Mouse (Mus musculus) layer of hippocampus, adult 2 months (tissue): ENCODE data around the gene Zfp931. TPM values are rescaled to one million over a fixed set of nuclear protein-coding genes. Genes with fewer than 3 reads are reported as not detected.
"Not testable (repeated sequence)": the region's sequence is repeated elsewhere in the genome, so short reads cannot be mapped to it uniquely, and the experiment has no call there.

Source experiments
- DNase-seq, 2 experiments: peaks; one replicate each; pipeline ENCODE4 v3.0.0; 2022; ENCODE audit warnings: low spot score in 2 of 2
- H3K27ac ChIP-seq: fragments of 200-600 bp; 2 replicates; pipeline ENCODE4 v1.8.1; 2022
- H3K4me3 ChIP-seq: fragments of 200-600 bp; 2 replicates; pipeline ENCODE4 v1.8.1; 2022; ENCODE audit warnings: mild to moderate bottlenecking
- CTCF ChIP-seq: fragments of 200-600 bp; conservative IDR thresholded peaks from 2 replicates; pipeline ENCODE4 v1.8.1; 2022; ENCODE audit warnings: antibody characterized with exemption, mild to moderate bottlenecking, moderate library complexity
- total RNA-seq, 2 experiments: library from RNA; stranded (reverse); gene quantifications; 2 replicates each; pipeline ENCODE4 v1.2.3; 2021

Zfp931 gene
- total RNA-seq, 2 experiments from 2014 or later = 27.0 to 29.1 TPM

DNA sequence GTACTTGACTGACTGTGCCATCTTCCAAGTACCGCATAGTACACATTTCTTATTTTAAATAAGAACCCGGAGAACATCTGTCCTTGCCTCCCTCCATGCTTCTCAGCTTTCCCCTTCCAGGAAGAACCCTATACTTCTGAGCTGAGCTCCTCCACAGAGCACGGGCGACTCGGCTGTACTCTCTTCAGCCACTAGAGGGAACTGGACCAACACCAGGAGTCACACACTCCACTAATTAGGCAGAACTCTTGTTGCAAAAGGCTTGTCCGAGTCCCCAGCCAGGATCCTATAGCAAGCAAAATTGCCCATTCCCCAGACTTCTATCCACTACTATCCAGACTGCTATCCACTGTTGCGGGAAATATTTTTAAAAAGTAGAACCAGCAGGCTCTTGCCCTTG lies 23.7 kb upstream of the Zfp931 start:
- peak; percentile 95 for TF ChIP-seq CTCF
- Histone ChIP-seq H3K4me3 (no peak overlapping the region), H3K27ac (no peak overlapping the region)
- peak; percentile 52 to 67 for DNase-seq

GRCm38 (mm10) chr2:178098021-178098420 lies 19.7 kb upstream of the Zfp931 start:
- H3K27ac ChIP-seq = no peak overlapping the region
- H3K4me3 ChIP-seq = no peak overlapping the region
- DNase-seq = peak; percentile 48 to 78
- peak; percentile 91 for TF ChIP-seq CTCF

GRCm38 (mm10) chr2:178089586-178089985 lies 11.3 kb upstream of the Zfp931 start:
- DNase-seq = no peak
- no peak for TF ChIP-seq CTCF
- H3K4me3 ChIP-seq = no peak overlapping the region
- H3K27ac ChIP-seq = no peak overlapping the region

DNA sequence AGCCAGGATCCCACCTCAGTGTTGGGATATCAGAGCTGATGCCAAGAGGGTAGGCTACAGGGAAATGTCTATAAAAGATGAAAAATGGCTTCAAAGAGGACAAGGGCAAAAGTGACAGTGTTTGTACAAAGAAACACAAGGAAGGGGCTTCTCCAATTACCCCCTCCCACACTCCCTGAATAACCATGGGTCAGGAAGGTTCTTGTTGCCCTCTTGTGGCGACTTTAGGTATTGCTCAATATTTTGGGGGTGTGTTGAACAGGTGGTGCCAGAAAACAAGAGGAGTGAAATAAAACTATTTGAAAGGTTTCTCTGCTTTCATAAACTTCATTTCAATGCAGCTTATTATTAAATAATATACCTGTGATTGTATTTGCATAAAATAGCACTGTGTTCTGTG lies 20.1 kb downstream of the Zfp931 start:
- peak; percentile 87 for TF ChIP-seq CTCF
- H3K27ac ChIP-seq = no peak overlapping the region
- H3K4me3 ChIP-seq = no peak overlapping the region
- peak; percentile 48 to 75 for DNase-seq

DNA sequence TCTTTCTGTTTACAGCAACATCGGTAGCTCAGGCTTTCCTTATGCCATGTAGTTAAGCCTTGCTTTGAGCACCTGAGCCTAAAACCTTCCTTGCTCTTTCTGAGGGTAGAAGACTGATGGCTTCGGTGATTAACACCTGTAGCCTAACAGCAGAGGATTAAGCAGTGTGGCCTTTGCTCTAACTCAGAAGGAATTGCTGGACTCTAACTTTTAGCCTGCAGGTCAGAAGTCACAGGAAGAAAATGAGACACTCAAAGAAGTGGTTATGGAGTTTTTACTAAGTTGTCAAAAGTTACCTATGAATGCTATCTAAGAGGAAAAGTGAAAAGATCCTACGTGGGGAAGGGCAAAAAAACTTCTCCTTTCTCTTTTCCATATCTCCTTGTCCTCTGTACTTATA lies 50.7 kb downstream of the Zfp931 start:
- not testable (repeated sequence) for H3K4me3 ChIP-seq, DNase-seq, H3K27ac ChIP-seq

DNA sequence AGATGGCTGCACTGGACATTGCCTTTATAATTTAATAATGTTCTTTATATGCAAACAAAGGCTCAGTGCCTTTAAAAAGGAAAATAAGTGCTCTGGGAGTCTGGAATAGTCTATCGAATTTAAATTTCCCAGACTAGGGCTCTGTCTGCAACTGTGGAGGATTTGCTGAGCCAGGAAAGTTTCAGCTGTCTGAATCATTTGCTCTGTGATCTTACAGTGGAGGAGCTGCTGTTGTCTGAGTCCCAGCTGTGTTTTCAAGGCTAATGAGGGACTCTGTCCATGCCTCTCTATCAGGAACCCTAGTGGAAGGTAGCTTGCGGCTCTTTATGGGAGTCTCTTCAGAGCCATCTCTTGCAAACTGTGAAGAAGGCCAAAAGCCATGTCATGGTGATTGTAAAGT lies 54.4 kb downstream of the Zfp931 start:
- DNase-seq, H3K27ac ChIP-seq: not testable (repeated sequence)
- peak overlapping the region; percentile 72 for H3K4me3 ChIP-seq

DNA sequence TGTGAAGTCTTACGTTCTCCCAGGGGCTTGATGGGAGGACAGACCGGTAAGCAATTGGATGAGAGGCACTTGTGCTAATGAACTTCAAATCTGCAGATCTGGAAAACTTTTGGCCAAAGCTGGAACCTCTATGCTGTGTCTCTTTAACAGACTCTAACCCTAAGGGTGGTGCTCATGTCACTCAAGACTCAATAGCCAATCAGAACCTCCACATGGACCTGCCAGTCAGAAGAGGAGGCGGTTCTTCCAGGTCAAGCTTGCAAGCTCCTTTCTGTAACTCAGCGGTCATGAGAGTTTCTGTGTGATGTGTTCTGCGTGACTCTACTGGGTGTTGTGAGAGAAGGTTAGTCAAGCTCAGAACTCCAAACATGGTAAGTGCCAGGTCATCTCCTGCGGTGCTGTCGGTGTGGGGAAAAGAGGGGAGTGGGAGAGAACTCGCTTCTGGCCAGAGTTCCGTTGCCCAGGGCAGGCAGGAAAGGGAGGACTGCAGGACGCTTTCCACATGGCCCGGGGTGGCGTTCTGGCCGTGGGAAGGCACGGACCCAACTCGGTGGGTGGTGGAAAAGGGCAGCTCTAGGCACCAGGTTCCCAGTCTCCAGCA lies 55.2 kb downstream of the Zfp931 start, which contains the start of gene Zfp971:
TSS of gene Zfp971 (plus strand) at position 274 of the 601 bp plus-strand sequence.
- peak within 1 kb of the TSS; percentile 75 for H3K27ac ChIP-seq
- DNase-seq = peak; percentile 43 to 49
- TF ChIP-seq CTCF = 0 out of 2 replicates have a peak, but pooled peaks have one; percentile 10
- peak within 1 kb of the TSS; percentile 72 for H3K4me3 ChIP-seq

DNA sequence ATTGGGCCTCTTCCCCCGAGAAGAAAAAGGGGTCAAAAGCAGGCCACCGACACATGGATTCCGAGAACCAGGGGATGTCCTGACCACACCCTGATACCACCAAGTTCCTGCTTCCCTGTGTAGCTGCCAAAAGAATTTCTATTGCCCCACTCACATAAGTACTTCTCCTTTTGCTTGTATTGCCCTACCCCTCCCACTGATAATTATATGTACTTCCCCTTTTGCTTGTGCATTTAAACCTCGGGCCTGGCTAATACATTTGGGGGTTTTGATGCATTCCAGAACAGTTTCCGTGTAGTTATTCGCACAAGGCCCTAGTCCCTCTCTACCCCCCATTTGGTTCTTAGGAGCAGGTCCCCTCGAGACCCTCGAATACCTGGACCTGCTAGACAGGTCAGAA lies 57.5 kb downstream of the Zfp931 start:
- not testable (repeated sequence) for H3K4me3 ChIP-seq, DNase-seq, H3K27ac ChIP-seq

DNA sequence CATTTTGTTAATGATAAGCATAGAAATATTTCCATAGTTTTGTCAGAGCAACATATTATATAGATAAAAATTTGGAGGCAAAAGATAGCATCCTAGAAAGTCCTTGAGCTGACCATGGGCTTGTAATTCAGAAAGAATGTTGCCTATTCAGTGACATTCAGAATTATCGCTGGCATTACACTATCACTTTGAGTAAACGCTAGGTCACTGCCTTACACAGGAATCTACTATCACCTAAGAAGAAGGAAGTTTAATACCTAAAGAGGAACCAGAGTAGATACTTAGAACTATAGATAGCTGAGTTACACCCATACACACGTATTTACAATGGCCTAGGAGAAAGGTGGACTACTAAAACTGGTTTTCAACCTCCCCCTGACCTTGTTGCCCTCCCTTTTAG lies 58.8 kb downstream of the Zfp931 start:
- not testable (repeated sequence) for H3K4me3 ChIP-seq, H3K27ac ChIP-seq, DNase-seq

Other genes with a start within 250 kb of the Zfp931 start
- 100 to 1,000 TPM; 116 to 131 TPM for gene Gm14325, start 238.1 kb downstream of the Zfp931 start, total RNA-seq
- gene Gm14327, start 181.4 kb downstream of the Zfp931 start, total RNA-seq = 1 to 10 TPM; 5.9 to 6.2 TPM
- 1 to 10 TPM in 1 of 2 experiments, not detected in 1; 1.2 TPM for gene Zfp972, start 152.9 kb downstream of the Zfp931 start, total RNA-seq
- 10 to 100 TPM; 45.8 to 63.5 TPM for gene Gm14326, start 121.2 kb downstream of the Zfp931 start, total RNA-seq
- gene Zfp971, start 55.2 kb downstream of the Zfp931 start, total RNA-seq = 10 to 100 TPM; 23.8 to 29.4 TPM
- 100 to 1,000 TPM; 139 to 141 TPM for gene Phactr3, start 40.5 kb upstream of the Zfp931 start, total RNA-seq